Mouse (Mus musculus) 416B (cell line): ENCODE data around the gene Flrt3.
A peak's percentile ranks its signal among the peaks of the same experiment; 100 is the strongest.

Experiments
- DNase-seq: peaks from one replicate; pipeline ENCODE4 v3.0.0; 2011; ENCODE audit warnings: low read depth

The Flrt3 gene

GRCm38 (mm10) chr2:140670963-140671702, at the start of gene Flrt3:
Gene Flrt3, minus strand, starts transcription at chr2:140671469.
- DNase-seq = peak; percentile 5

- no peak for DNase-seq
Observed at GRCm38 (mm10) chr2:140717407-140717806, 46.1 kb upstream of the Flrt3 start.

DNA sequence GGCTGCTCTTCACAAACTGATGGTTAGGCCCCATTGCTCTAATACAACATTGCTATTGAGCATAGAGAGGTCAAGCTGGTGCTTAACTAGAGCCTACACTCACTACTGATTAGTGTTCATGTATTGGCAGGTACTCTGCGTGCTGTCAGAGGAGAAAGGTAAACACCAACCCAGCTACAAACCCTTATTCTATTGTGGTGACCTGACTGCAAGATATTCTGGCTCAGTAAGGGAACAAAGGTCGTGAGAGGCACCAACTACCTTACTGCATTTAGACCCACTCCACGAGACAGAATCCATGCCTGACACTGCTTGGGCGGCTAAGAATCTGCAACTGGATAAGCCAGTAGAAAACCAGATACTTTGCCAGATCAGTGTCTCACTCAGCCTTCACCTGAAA, 44.6 kb upstream of the Flrt3 start:
- DNase-seq = no peak

DNA sequence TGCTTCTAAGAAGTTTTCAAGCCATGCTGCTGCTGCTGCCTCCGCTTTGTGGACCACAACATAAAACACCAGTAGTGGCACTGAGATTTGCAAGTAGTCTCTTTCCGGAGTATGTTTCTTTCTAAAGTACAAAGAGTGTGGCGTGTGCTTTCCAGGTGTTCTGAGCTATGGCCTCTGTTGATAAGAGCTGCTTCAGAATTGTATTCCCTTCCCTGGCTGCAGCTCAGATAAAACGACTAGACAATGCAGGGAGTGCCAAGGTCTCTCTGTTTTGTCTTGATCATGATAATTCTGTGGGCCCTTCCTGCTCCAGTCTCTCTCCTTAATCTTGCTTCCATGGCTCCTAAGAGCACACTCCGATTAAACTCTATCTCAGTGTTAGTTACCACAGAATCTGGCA, 36.3 kb upstream of the Flrt3 start:
- DNase-seq = no peak

DNA sequence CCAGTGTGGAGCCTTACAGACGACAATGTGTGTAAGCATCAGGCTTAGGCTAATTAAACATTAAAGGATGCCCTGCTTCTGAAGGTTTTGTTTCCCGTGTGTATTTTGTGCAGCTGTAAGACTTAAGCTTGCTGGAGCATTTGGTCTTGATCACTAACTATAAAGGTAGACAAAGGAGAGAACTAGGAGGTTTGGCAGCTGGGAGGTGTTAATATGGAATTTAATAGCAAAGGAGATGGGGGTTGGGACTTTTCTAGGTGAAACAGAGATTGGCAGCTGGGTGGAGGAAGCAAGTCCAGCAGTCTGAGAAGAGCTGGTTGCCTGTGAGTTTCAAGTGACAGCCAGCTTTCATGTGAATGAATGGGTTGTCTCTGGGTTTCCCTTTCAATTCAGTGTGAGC, 34.0 kb upstream of the Flrt3 start:
- no peak for DNase-seq

GRCm38 (mm10) chr2:140704146-140704545, 32.9 kb upstream of the Flrt3 start:
- DNase-seq = no peak

DNA sequence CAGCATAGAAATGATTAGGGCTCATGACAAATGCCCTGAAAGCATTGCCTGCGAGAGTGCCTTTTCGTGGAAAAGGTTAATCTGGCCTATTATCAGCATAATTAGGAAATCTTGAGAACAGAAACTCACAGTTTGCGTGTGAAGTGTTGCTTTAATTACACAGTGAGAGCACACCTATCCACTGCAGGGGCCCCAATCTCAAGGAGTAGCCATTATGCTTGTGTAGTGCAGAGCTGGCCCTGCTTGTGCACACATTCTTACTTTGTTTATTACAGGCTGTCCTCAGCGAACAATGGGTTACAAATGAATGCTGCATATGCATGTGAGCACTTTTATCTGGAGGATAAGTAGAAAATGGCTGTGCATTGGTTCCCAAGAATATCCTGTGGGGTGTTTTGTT, 32.1 kb upstream of the Flrt3 start:
- DNase-seq = no peak

DNA sequence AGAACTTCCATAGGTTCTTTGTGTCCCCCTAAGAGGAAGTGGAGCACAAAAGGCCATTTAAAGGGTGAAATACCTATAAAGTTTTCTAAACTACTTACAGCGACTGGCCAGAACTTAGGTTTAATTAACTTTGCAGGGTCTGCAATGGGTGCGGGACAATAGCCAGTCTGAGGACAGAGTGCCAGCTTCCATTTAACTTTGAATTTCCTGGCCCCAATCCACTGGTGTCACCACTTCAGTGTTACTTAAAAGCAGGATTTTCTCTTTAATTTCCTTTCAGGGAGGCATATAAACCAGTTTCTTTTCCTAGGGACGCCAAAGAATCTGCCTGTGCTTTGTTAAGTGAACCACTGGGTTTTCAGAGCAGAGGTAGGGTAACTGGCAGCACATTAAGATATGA, 27.3 kb upstream of the Flrt3 start:
- DNase-seq = no peak

- peak; percentile 5 for DNase-seq
Observed at GRCm38 (mm10) chr2:140693845-140694244, 22.6 kb upstream of the Flrt3 start.

DNA sequence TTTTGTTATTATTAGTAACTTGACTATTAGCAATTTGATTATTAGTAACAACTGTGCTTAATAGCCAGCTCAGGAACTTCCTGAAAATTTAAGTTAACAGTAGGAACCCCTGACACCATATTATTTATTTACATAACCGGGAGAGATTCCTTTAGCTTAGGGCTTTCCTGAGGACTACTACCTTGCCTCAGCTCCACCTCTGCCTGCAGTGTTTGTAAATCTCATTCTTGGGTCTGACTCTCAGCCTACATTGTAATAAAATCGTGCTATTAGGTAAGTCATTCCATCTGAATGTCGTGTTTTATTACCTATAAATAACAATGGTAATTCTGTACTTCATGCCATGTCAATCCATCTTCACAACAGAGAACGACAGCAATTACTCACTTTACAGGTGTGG, 21.2 kb upstream of the Flrt3 start:
- no peak for DNase-seq

DNA sequence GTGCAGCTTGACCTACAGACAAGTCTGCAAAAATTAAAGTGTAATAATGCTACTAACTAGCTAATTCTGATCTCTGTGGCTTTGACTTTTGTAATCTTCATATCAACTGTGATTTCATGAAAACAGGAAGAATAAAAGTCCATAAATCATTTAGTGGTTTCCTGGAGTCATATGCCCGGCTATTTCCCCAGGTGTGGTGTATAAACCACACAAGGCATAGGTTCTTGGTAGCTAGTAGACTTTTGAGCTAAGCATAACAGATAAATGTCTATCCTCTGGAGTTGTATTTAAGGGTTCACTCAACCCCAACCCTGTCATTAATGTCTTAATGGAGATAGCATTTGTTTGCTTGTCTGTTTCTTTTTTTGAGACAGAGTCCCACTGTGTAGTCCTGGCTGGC, 20.1 kb upstream of the Flrt3 start:
- no peak for DNase-seq

GRCm38 (mm10) chr2:140690906-140691305, 19.6 kb upstream of the Flrt3 start:
- DNase-seq = no peak

DNA sequence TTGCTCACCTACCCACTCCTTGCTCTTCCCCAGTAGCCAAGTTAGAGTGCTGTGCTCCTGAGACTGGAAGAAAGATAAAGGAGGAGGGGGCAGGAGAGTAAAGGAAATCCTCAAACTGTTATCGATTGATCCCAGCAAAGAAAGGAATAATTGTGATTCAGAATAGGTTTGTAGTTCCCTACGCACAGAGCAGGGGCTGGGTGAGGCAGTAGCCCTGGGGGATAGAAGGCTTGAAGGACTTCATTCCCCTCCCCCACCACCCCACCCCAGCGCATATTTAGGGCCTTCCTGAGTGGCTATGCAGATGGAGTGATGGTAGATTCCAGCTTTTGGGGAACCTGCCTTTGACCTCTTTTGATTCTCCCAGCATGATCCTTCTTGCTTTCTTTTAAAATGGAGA, 5.5 kb upstream of the Flrt3 start:
- DNase-seq = no peak

DNA sequence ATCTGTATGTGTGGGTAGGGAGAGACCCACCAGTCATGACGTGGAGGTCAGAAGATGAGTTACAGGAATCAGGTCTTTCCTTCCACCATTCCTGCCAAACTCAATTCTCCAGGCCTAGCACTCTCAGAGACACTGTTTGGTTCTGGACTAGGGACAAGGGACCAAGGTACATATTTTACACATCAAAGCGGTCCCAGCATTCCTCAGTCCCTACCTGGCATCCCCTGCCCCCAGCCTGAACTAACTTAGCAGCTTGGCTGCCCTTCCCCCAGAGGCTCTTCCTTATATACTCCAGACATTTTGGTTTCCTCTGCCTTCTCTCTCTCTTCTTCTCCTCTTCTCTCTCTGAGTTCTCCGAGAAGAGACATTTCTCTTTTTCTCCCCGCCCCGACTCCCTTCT, 2.2 kb upstream of the Flrt3 start:
- DNase-seq = no peak

GRCm38 (mm10) chr2:140670457-140670856, 812 bp downstream of the Flrt3 start:
- DNase-seq = no peak

DNA sequence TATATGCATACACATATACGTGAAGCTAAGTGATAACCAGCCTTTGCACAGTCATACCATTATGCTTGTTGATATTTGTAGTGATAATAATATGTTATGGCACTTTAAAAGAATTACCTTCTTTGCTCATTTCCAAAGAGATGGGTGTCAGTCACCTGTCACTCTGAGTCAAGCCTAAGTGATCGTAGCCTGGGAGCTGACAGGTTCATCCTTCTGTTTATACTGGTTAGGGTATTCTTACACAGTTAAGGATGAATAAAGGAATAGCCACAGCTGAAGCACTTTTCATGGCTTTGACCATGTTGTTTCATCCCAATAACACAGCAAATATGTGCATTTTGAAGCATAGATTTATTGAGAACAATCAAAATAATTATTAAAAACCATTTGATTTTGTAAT, 1.5 kb downstream of the Flrt3 start:
- DNase-seq = no peak

GRCm38 (mm10) chr2:140669081-140669480, 2.2 kb downstream of the Flrt3 start:
- no peak for DNase-seq

- no peak for DNase-seq
Observed at GRCm38 (mm10) chr2:140668311-140668710, 3.0 kb downstream of the Flrt3 start.

GRCm38 (mm10) chr2:140667261-140668047, 3.8 kb downstream of the Flrt3 start:
- DNase-seq = no peak

GRCm38 (mm10) chr2:140666846-140667245, 4.4 kb downstream of the Flrt3 start:
- DNase-seq = no peak

- no peak for DNase-seq
Observed at GRCm38 (mm10) chr2:140664381-140664780, 6.9 kb downstream of the Flrt3 start.

- no peak for DNase-seq
Observed at GRCm38 (mm10) chr2:140662673-140663072, 8.6 kb downstream of the Flrt3 start.

GRCm38 (mm10) chr2:140653978-140654377, 17.3 kb downstream of the Flrt3 start:
- DNase-seq = no peak

- no peak for DNase-seq
Observed at GRCm38 (mm10) chr2:140653481-140653880, 17.8 kb downstream of the Flrt3 start.
